Mouse (Mus musculus) kidney, adult 2 months (tissue): ENCODE results near the gene Pabpc6. TPM values are rescaled to one million over a fixed set of nuclear protein-coding genes. Genes with fewer than 3 reads are reported as not detected.

Experiments
- DNase-seq: peaks from one replicate; pipeline ENCODE4 v3.0.0; 2021
- H3K27ac ChIP-seq: fragments of 200-500 bp; 2 replicates; pipeline ENCODE4 v1.5.1; 2012; ENCODE audit warnings: low read depth, low read length, control low read depth, inconsistent platforms; ENCODE audit not compliant: insufficient read depth
- H3K27me3 ChIP-seq: fragments of 200-500 bp; replicated peaks from 2 replicates; pipeline ENCODE4 v1.6.1; 2012; ENCODE audit warnings: mild to moderate bottlenecking, moderate library complexity, low read length, inconsistent platforms; ENCODE audit not compliant: control insufficient read depth, insufficient read depth
- H3K36me3 ChIP-seq: fragments of 200-500 bp; 2 replicates; pipeline ENCODE4 v1.6.1; 2012; ENCODE audit warnings: mild to moderate bottlenecking, moderate library complexity, low read length, inconsistent platforms; ENCODE audit not compliant: control insufficient read depth, insufficient read depth
- H3K4me1 ChIP-seq: fragments of 200-500 bp; 2 replicates; pipeline ENCODE4 v1.6.1; 2011; ENCODE audit warnings: low read length; ENCODE audit not compliant: control insufficient read depth, insufficient read depth
- H3K4me3 ChIP-seq: fragments of 200-500 bp; 2 replicates; pipeline ENCODE4 v1.5.1; 2011; ENCODE audit warnings: mild to moderate bottlenecking, low read depth, low read length, control low read depth; ENCODE audit not compliant: insufficient read depth
- CTCF ChIP-seq: fragments of 200-500 bp; conservative IDR thresholded peaks from 2 replicates; pipeline ENCODE4 v1.5.1; 2011; ENCODE audit warnings: low read depth, mild to moderate bottlenecking, control low read depth, low read length, moderate library complexity, mixed read lengths; ENCODE audit not compliant: insufficient read depth, insufficient read length
- POLR2A ChIP-seq: fragments of 200-500 bp; IDR thresholded peaks from one replicate; pipeline ENCODE4 v1.6.1; 2011; ENCODE audit warnings: low read depth, low read length, control low read depth
- WGBS: fragments of 180-500 bp; shearing (Covaris S2); methylation state at CpG from one replicate; pipeline ENCODE4 v1.1.7; 2018; 5-methylcytosine and 5-hydroxymethylcytosine counted together
- polyA plus RNA-seq: library from polyadenylated mRNA; depleted of rRNA; stranded (reverse); fragments of >200 nt; gene quantifications from 2 replicates; pipeline ENCODE4 v1.2.3, GENCODE M21; 2012; rRNA removed

Gene Pabpc6
- 0.03 TPM in 2 replicates for polyA plus RNA-seq

- Histone ChIP-seq H3K4me1 (no peaks in the 10 kb centered on the region), H3K27me3 (no peaks in the 10 kb centered on the region), H3K4me3 (no peak within 1 kb of the TSS), H3K36me3 (no peaks in the 10 kb centered on the region), H3K27ac (no peak within 1 kb of the TSS)
- DNase-seq: no peak
- WGBS: 94% methylated on average over 36 of the region's 36 CpGs
- TF ChIP-seq CTCF (no peak), POLR2A (no peak)
Measured at GRCm38 (mm10) chr17:9669283-9669905, at the start of gene Pabpc6. Pabpc6 (minus strand) TSS chr17:9669717.

- Histone ChIP-seq H3K4me3 (no peak overlapping the region), H3K27me3 (no peaks in the 10 kb centered on the region), H3K27ac (no peak overlapping the region), H3K4me1 (no peaks in the 10 kb centered on the region), H3K36me3 (no peaks in the 10 kb centered on the region)
- DNase-seq: no peak
- 89% methylated on average over 6 of the region's 6 CpGs for WGBS
- TF ChIP-seq CTCF: no peak
- no peak for TF ChIP-seq POLR2A
Measured at GRCm38 (mm10) chr17:9710910-9711309, 41.4 kb upstream of the Pabpc6 start.

- H3K36me3 ChIP-seq: no peaks in the 10 kb centered on the region
- WGBS: 90% methylated on average over 3 of the region's 3 CpGs
Measured at GRCm38 (mm10) chr17:9708888-9709287, 39.4 kb upstream of the Pabpc6 start.

GRCm38 (mm10) chr17:9707356-9707755, 37.8 kb upstream of the Pabpc6 start:
- no peaks in the 10 kb centered on the region for H3K36me3 ChIP-seq
- no peak overlapping the region for H3K27ac ChIP-seq
- no peaks in the 10 kb centered on the region for H3K4me1 ChIP-seq
- WGBS: 83% methylated on average over 1 of the region's 1 CpGs
- H3K27me3 ChIP-seq: no peaks in the 10 kb centered on the region
- no peak for DNase-seq
- H3K4me3 ChIP-seq: no peak overlapping the region
- TF ChIP-seq POLR2A: no peak

More at GRCm38 (mm10) chr17:9708888-9709287, 39.4 kb upstream of the Pabpc6 start:
- no peaks in the 10 kb centered on the region for H3K4me1 ChIP-seq
- no peak for DNase-seq
- H3K27me3 ChIP-seq: no peaks in the 10 kb centered on the region
- TF ChIP-seq POLR2A: no peak
- TF ChIP-seq CTCF: no peak
- H3K27ac ChIP-seq: no peak overlapping the region
- no peak overlapping the region for H3K4me3 ChIP-seq

DNA sequence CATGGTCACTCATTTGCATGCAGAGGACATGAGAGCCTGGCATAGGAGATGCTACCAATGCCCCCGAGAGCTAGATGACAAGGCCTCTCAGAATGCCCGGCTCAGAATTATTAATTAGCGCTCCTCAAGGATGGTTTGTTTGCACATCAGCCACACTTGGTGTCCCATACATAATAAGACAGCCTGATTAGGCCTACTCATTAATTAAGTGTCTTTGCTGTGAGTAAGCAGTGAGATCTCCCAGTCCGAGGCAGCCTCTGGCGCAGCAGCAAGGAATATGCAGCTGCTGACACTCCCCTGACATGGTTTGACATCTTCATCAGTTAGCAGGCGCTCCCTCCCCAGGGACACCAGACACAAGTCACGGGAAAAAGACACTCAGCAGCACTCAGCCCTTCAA, 28.2 kb upstream of the Pabpc6 start:
- Histone ChIP-seq H3K4me1 (no peaks in the 10 kb centered on the region), H3K36me3 (no peaks in the 10 kb centered on the region), H3K4me3 (no peak overlapping the region), H3K27ac (no peak overlapping the region), H3K27me3 (no peaks in the 10 kb centered on the region)
- TF ChIP-seq CTCF (no peak), POLR2A (no peak)
- no peak for DNase-seq
- WGBS: 80% methylated on average over 7 of the region's 7 CpGs

GRCm38 (mm10) chr17:9691251-9691650, 21.7 kb upstream of the Pabpc6 start:
- no peak for DNase-seq
- WGBS: 78% methylated on average over 4 of the region's 4 CpGs
- TF ChIP-seq CTCF: no peak
- no peak for TF ChIP-seq POLR2A
- no peak overlapping the region for H3K27ac ChIP-seq
- no peaks in the 10 kb centered on the region for H3K27me3 ChIP-seq
- no peaks in the 10 kb centered on the region for H3K4me1 ChIP-seq
- H3K4me3 ChIP-seq: no peak overlapping the region
- H3K36me3 ChIP-seq: no peaks in the 10 kb centered on the region

DNA sequence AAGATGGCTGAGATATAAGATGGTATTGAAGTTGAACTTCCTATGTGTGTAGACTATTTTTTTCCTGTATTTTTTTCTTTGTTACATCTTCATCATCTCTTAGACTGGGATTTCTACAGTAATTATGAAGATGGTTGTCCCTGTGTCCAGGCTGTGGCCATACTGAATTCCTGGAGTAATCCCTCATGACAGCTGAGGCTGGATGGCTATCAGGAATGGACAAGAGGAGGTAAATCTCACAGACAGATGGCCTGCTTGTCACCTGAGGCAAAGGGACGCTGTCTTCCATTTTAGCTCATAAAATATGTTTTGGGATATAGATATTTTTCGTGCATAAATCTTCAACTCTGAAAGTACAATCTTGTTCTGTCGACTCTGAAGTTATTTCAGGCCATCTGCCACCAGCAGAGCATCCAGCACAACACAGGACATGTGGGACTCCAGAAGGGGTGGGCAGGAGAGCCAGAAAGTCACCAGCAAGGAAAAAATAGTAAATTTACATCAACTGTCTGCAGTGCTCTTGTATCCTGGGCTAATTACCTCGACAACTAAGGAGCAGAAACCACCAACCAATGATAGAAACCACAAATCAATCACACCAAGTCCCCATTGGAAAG, 14.1 kb upstream of the Pabpc6 start:
- 67% methylated on average over 4 of the region's 4 CpGs for WGBS

More for the DNA sequence above, 14.1 kb upstream of the Pabpc6 start:
- Histone ChIP-seq H3K27me3 (no peaks in the 10 kb centered on the region), H3K4me3 (no peak overlapping the region), H3K27ac (no peak overlapping the region), H3K36me3 (no peaks in the 10 kb centered on the region), H3K4me1 (no peaks in the 10 kb centered on the region)
- no peak for DNase-seq
- no peak for TF ChIP-seq POLR2A
- no peak for TF ChIP-seq CTCF
